Mouse (Mus musculus) liver, adult (tissue): ENCODE measurements around the gene Plekha7.

ENCODE experiments used
- GATA4 ChIP-seq: IDR thresholded peaks from 2 replicates; pipeline ENCODE4 v1.6.1; 2014; ENCODE audit warnings: mild to moderate bottlenecking, low read length; ENCODE audit not compliant: insufficient replicate concordance

Plekha7 gene

GRCm38 (mm10) chr7:116161544-116161943 is 146.6 kb downstream of the Plekha7 start:
- no peak for TF ChIP-seq GATA4

GRCm38 (mm10) chr7:116156894-116157143 is 151.4 kb downstream of the Plekha7 start:
- TF ChIP-seq GATA4, result no peak

GRCm38 (mm10) chr7:116156072-116156893 is 151.9 kb downstream of the Plekha7 start:
- no peak for TF ChIP-seq GATA4

- no peak for TF ChIP-seq GATA4
These were observed 154.3 kb downstream of the Plekha7 start for GRCm38 (mm10) chr7:116153781-116154368.

DNA sequence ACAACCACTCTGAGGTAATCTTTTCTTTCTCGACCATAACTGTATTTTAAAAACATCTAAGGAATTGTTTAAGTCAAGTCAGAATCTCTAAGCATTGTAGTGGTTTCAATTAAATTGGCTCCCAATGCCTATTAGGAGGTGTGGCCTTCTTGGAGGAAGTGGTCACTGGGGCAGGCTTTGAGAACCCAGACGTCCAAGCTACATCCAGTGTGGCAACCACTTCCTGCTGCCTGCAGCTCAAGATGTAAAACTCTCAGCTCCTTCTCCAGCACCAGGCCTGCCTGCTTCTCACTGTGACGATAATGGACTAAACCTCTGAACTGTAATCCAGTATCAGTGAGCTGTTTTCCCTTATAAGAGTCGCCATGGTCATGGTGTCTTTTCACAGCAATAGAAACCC is 158.6 kb downstream of the Plekha7 start:
- no peak for TF ChIP-seq GATA4

- TF ChIP-seq GATA4, result no peak
These were observed 161.1 kb downstream of the Plekha7 start for GRCm38 (mm10) chr7:116147114-116147513.

DNA sequence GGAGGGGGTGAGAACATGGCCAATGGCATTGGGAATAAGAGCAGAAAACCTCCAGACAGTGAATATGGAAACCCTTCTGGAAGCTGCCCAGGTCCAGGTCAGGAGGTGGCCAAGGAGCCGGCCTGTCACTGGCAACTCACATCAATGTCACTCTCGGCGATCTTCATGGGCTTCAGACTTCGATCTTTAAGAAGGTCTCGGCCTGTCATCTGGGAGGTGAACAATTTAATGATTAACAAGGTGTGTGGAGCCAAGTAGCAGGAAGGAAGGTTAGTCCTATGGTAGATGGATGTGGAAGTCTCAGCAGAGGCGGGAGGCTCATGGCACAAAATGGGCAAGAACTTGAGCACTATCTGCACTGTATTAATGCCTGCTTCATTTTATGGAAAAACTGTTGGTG is 163.1 kb downstream of the Plekha7 start:
- TF ChIP-seq GATA4, result no peak

- TF ChIP-seq GATA4, result no peak
These were observed 170.5 kb downstream of the Plekha7 start for GRCm38 (mm10) chr7:116137671-116138070.

DNA sequence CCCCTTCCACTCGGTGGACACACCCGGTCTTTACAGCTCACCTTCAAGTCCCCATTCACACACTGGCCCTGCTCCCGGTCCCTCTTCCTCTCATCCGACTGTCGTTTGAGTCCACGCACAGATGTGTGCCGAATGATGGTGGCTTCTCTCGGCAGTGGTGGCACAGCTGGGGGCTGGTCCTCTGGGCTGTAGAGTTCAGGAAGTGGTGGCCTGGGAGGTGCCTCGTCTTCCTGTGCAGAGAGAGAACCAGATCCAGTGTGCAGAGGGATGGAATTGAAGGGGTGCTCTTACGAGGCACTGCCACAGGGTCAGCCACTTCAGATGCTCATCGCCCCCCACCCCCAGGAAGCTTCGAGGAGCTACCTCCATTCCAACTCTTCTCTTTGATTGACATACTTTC is 171.0 kb downstream of the Plekha7 start:
- no peak for TF ChIP-seq GATA4

DNA sequence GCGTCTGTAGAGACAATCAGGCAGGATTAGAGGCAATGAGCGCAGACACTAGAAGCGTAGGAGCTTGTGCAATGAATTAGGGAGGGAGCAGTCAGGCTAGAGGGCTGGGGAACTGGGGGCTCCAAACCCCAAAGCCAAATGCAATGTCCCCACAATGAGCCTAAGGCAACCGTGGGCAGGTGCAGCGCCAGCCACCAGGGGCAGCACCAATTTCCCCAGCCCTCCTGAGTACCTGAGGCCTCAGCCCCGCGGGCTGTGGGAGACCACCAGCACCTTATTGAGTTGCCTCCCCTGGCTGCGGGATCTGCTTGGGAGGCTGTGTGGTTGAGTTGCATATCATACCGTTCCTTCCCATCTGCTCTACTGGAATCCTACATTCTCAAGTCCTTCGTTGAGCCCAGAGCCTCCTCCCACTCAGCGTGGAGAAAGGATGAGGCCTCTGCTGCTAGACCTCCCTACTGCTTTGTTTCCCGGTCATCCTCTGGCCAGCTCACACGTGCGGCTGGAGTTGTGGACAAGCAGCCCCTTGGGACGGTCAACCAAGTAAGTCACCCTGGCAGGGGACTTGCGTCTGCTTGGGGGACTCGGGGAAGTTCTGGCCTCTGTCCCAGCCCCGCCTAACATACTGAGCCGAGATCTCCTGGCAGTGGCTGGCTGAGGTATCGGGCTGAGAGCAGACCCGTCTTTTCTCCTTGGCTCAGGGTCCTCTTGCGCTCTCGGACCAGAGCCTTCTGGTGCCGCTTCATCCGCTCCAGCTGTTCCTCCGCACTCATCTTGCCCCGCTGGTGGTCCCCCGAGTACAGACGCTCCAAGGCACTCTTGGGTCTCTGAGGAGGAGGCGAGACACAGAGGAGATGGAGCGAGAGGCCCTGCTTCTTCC is 173.5 kb downstream of the Plekha7 start:
- no peak for TF ChIP-seq GATA4

- TF ChIP-seq GATA4, result no peak
These were observed 176.1 kb downstream of the Plekha7 start for GRCm38 (mm10) chr7:116132078-116132477.

GRCm38 (mm10) chr7:116131390-116131789 is 176.8 kb downstream of the Plekha7 start:
- TF ChIP-seq GATA4, result no peak

GRCm38 (mm10) chr7:116129374-116129773 is 178.8 kb downstream of the Plekha7 start:
- TF ChIP-seq GATA4, result no peak

DNA sequence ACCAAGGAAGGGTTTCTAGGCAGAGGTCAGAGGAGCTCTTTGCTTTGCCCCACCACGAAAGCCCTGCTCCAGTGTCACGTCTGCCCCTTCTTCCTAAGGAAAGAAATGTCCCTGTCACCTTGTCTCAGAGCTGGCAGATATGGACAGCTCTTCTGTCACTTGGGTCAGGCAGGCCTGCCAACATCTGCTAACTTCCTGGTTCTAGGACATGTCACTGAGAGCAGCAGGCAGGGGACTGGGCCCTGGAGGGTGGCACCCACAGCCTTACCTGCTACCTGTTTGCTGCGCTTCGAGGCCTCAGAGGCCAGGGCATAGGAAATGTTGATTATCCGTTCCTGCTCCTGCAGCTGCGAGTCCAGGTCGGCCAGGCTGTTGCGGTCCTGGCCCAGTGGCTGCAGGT is 179.9 kb downstream of the Plekha7 start:
- TF ChIP-seq GATA4, result no peak

GRCm38 (mm10) chr7:116127052-116127451 is 181.1 kb downstream of the Plekha7 start:
- TF ChIP-seq GATA4, result no peak

DNA sequence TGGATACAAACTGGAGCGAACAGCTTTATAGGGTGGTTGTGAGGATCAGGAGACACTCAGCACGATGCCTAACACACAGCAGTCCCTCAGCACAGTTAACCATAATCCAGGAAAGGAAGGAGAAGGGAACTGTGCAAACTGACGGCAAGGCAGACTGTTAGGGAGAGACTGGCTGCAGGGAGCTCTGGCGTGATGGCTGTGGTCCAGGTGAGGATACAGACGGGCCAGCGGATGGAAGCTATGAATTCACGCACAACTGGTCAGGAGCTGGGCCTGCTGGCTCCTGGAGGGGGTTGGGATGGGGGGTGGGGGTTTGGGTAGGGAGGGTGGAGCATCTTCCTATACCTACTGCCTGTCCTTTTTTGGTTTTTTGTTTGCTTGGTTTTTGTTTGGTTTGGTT is 182.5 kb downstream of the Plekha7 start:
- no peak for TF ChIP-seq GATA4
